Mouse (Mus musculus): ENCODE results near the gene Olfr52.
"Not testable (repeated sequence)": the region's sequence is repeated elsewhere in the genome, so short reads cannot be mapped to it uniquely, and the experiment has no call there.

The Olfr52 gene

DNA sequence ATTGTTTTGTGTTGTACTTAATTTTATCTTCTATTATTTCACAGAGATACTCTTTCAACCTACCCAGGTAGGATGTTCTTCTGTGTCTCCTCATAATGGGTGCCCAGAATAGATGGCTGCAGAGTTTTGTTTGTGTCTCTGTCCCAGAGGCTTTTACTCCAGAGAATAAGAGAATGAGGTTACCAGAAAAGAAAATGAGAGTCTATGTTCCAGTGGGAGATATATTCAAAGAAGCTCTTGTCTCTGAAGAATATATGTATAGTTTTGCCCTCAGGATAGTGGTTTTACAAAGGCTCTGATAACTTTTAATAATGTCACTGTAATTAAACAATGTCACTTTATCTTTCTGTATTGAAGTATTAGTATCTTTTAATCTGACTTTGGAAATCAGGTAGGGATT is at the start of gene Olfr52:
Gene Olfr52 (minus strand): TSS at position 101 of the 400 bp plus-strand sequence.
- no peak for DNase-seq

DNA sequence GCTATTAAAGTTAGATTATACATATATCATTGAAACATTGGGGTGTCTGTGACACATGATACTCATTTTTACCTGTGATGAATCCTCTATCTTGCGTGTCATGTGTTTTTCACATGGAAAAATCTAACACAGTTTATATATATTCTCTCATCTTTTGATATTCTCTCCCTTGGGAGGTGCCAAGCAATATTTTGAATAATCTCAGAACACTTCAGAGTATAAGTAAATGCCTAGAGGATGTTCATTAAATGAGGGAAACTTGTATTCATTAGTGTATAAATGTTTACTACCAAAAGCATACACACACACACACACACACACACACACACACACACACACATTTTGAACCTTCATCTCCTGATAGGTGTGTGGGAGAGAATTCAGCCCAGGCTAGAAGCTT is 45.8 kb upstream of the Olfr52 start, which contains the start of gene Olfr1047:
Gene Olfr1047 (minus strand): TSS at position 101 of the 400 bp plus-strand sequence.
- no peak for DNase-seq

DNA sequence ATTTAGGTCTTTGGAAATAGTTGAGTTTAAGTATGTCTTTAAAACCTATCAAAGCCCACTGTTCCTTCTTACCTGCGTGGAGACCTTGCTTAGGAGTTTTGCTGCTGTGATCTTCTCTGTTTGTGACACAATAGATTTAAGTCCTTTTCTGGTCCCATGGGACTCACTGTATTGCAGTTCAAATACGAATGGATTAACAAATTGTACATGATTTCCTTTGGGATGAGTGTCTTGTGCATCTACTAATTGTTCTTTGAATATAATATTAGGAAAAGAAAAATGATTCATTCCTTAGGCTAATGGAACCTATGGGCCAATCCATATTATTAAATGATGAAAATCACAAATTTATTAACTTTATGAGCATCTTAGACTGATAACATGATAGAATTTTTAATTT is 33.7 kb upstream of the Olfr52 start, which contains the start of gene Olfr1046:
Gene Olfr1046 (minus strand): TSS at position 101 of the 400 bp plus-strand sequence.
- DNase-seq, result no peak

DNA sequence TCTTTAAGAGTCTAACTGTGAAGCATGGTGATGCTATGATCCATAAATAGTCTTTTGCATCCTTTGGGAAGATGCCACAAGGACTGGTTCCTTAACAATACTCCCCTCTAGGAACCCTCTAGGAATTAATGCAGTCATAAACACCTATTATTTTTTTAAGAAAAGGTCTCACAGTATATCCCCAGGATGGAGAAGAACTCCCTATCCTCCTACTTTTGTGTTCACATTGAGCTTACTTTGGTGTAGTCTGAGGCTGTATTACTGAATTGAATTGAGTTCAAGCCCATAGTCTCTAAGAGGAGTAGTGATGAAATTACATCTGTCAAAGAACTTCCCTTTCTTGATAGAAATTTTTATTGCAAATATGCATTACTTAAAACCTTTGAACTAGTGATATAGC is 17.4 kb upstream of the Olfr52 start, which contains the start of gene Olfr1045:
Gene Olfr1045 (minus strand): TSS at position 101 of the 400 bp plus-strand sequence.
- no peak for DNase-seq

DNA sequence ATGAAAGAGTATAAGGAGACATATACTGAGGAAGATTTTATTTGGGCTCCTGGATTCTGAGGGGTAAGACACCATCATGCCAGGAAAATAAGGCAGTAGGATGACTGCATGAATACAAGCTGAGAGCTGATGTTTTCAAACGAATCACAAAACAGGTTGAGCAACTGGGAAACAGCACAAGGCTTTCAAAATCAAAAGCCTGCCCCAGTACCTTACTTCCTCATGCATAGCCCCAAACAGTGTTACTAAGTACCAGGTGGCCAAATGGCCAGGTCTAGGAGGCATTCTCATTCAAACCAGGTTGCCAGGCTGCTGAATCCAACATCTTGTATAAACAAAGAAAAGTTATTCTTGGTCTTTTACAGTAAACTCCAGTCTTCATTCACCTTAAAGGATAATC is 10.4 kb upstream of the Olfr52 start:
- no peak for DNase-seq

DNA sequence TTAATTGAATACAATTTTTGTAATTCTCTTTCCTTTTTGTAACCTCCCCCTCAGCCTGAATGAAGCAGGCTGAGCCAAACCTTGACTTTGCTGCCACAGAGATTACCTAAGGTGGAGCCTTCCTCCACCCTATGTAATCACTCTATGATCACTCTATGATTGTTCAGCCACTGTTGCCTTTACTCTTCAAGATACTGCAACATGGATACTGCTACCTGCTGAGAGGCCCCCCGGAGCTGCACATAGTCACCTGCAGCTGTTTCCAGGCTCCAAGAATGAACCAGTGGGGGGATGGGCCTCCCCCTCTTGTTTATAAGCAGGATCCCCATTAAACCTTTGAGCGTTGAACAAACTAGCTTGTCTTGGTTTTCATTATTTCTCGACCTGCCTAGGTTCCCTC is 5.5 kb downstream of the Olfr52 start:
- no peak for DNase-seq

DNA sequence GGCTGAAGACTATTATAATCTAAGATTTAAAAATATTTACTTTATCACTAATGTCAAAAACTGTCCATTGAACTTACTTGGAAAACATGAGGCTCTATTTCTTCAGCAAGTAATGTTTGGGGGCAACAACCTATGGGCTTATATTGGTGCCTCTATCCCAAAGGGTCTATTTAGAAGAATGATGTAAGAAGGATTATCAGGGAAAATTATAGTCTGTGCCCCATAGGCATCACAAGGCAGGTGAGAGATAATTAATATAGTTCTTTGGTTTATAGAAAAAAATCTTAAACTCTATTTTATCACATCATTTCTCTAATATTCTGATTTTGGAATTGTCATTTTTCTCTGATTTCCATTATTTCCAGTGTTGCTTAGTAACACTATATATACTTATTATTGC is 7.8 kb downstream of the Olfr52 start, which contains the start of gene Olfr1044:
Gene Olfr1044 (minus strand): TSS at position 101 of the 400 bp plus-strand sequence.
- DNase-seq, result no peak

DNA sequence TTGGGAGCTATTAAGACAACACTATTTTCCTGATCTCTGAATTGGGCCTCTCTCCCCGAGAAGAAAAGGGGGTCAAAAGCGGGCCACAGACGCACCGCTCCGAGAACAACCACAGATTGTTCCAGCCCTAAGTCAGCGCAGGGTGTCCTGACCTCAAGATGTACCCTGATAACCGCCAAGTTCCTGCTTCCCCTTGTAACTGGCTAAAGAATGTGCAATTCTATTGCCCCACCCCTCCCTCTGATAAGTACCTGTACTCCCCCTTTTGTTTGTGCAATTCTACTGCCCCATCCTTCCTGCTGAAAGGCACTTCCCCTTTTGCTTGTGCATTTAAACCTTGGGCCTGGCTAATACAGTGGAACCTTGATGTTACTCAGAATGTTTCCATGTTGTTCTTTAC is 10.1 kb downstream of the Olfr52 start:
- not testable (repeated sequence) for DNase-seq

DNA sequence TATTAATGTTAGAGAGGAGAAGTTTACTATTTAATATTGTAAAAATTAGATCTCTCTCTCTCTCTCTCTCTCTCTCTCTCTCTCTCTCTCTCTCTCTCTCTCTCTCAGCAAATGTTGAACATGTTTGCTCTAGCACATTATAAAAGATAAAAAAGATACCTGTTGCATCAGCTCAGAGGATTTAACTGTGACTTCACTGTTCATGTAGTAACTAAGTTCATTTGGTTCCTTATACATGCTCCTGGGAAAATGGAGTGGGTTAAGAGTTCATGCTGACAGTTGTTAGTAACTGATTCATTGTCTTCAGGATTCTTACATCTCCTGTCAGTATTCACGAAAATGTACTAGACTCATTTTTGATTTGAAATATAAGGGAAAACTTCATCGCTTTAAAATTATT is 18.1 kb downstream of the Olfr52 start, which contains the start of gene Olfr1043:
Gene Olfr1043 (minus strand): TSS at position 101 of the 400 bp plus-strand sequence.
- DNase-seq, result no peak

DNA sequence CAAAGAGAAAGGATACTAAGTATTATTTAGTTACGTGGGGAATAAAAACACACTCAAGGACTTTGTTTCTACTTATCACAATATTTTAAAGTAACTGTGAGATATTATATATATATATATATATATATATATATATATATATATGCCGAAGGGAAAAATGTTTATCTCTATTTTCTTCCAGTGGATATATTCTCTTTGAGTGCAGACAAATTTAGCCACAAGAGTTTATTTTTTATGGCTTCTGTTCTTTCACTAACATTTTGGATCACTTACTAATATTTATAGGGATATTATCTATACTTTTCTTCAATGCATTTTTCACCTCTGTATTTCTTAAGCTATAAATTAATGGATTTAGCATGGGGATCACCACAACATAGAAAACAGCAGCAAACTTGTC is 23.7 kb downstream of the Olfr52 start, which contains the start of gene Olfr1042:
Gene Olfr1042 (minus strand): TSS at position 101 of the 400 bp plus-strand sequence.
- no peak for DNase-seq

DNA sequence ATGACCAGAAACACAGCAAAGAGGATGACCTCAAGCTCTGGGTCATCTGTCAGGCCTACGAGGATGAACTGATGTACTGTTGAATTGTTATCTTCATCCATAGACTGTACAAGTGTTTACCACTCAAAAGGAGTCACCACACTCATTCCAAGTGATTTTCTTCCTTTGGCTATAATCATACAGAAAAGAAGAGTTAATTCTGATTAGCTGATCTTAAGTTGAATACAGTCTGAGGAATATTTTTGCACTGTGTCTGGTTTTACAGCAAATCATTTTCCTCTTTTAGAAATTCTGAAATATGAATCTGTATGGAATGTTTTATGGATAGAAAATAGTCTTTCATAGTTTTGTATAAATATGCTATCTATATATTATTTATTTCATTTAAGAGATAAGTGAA is 38.9 kb downstream of the Olfr52 start, which contains the start of gene Olfr1040:
Gene Olfr1040 (minus strand): TSS at position 101 of the 400 bp plus-strand sequence.
- DNase-seq, result no peak

DNA sequence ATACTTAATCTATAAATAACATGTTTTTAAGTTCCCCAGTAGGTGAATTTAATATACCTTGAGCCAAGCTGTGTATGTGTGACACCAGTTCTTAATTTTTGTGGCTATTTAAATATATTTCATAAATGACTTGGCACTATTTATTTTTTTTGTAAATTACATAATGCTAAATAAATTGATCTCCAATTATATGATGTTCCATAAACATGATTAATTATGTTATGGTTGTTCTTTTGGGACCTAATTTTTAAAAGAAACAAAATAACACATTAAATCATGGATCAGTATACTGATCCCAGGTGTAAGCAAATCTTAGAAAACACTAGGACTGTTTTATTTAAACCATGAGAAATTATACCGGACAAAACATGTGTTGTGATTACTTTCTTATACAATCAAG is 49.7 kb downstream of the Olfr52 start, which contains the start of gene Olfr1039:
Gene Olfr1039 (minus strand): TSS at position 101 of the 400 bp plus-strand sequence.
- DNase-seq, result no peak

All from thymus, postnatal 4 days (tissue).